Mouse (Mus musculus): ENCODE data around the gene Trip10. TPM values are rescaled to one million over a fixed set of nuclear protein-coding genes. Genes with fewer than 3 reads are reported as not detected.

Gene Trip10
- polyA plus RNA-seq, 1 experiment from 2014 or later = 32.5 TPM

DNA sequence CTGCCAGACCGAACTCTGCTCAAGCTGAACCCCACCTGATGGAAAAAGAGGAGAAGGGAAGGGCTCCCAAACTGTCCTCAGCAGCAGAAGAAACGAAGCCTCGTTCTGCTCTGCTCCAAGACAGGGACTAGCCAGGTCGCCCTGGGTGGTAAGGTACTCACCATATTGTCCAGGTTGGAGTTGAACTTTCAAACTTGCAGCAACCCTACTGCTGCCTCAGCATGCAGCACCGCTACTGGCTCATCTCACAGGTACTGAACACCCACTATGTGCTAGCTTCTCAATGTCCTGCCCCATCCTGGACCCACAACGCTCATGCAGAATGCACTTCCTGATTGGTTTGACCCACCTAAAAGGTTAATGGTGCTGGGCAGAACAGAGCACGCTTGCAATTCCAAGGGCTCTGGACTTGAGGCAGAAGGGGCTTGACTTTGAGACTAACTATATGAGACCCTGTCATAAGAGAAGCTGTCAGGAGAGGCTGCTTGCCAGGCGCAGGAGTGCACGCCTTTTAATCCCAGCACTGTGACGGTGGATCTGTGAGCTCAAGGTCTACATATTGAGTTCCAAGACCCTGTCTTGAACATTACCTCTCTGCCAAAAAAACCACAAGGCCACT lies 3.8 kb upstream of the Trip10 start:
- H3K4me2 ChIP-seq (ENCODE audit: low read depth, low read length, severe bottlenecking) = no peak overlapping the region
- ATAC-seq (replicated peaks; ENCODE audit: low FRiP score) (no peak), DNase-seq (ENCODE audit: low spot score) (no peak)
- no peaks in the 10 kb centered on the region for H3K9me3 ChIP-seq (ENCODE audit: control insufficient read depth, low read length)
- peaks cover 11% of the 10 kb centered on the region for H3K4me1 ChIP-seq (replicated peaks; ENCODE audit: control insufficient read depth, insufficient read depth, low read length)
- no peak overlapping the region for H3K9ac ChIP-seq (ENCODE audit: low read length)
- WGBS = 89% methylated on average over 10 of the region's 10 CpGs
- H3K27me3 ChIP-seq (ENCODE audit: control insufficient read depth, insufficient read depth, low read length) = no peaks in the 10 kb centered on the region
- no peaks in the 10 kb centered on the region; the same call in 1 of the 2 replicates for H3K36me3 ChIP-seq (ENCODE audit: control insufficient read depth, insufficient read depth, low read length)
- no peak overlapping the region for H3K4me3 ChIP-seq (ENCODE audit: low read depth, low read length)
- H3K27ac ChIP-seq (ENCODE audit: low read depth, low read length) = no peak overlapping the region

DNA sequence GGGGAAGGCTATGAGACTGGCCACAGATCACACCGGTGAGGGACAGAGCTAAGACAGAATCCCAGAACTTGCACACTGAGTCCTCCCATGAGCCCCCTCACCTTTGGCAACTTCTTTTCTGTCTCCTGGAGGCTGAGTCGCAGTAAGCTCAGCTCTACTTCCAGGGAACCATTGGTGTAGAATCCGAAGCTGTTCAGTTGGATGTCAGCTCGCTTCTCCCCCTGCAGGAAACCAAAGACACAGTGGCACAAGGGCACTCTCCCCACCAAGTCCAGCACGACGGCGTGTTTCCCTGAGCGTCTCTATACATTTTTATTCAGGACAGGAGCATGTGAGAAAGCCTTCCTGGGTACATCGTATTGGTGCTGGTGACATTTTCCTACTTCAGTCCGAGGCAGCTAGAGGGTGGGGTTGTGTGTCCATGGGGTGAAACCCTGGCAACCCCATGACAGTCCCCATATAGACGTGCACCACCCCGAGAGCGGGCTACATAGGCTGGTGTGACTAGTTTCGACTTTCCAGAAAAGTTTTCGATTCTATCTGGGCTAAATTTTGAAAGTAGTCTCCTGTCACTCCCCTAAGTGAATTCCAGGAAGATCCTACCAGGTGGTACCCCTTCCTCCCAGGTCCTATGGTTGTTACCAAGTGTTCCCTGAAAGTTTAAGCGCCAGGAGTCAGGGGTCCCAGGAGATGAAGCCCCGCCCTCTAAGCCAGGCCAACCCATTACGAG lies 2.4 kb upstream of the Trip10 start:
- Histone ChIP-seq H3K9me3 (ENCODE audit: control insufficient read depth, low read length) (no peaks in the 10 kb centered on the region), H3K4me3 (ENCODE audit: low read depth, low read length) (peak overlapping the region; percentile 56), H3K27me3 (ENCODE audit: control insufficient read depth, insufficient read depth, low read length) (no peaks in the 10 kb centered on the region), H3K36me3 (ENCODE audit: control insufficient read depth, insufficient read depth, low read length) (no peaks in the 10 kb centered on the region; the same call in 1 of the 2 replicates), H3K4me1 (replicated peaks; ENCODE audit: control insufficient read depth, insufficient read depth, low read length) (peaks cover 13% of the 10 kb centered on the region), H3K27ac (ENCODE audit: low read depth, low read length) (peak overlapping the region; percentile 89), H3K4me2 (ENCODE audit: low read depth, low read length, severe bottlenecking) (peak overlapping the region; percentile 76), H3K9ac (ENCODE audit: low read length) (peak overlapping the region; percentile 86)
- 7% methylated on average over 18 of the region's 18 CpGs for WGBS
- ATAC-seq (replicated peaks; ENCODE audit: low FRiP score) (0 out of 2 replicates have a peak, but pooled peaks have one; percentile 0), DNase-seq (ENCODE audit: low spot score) (no peak)

DNA sequence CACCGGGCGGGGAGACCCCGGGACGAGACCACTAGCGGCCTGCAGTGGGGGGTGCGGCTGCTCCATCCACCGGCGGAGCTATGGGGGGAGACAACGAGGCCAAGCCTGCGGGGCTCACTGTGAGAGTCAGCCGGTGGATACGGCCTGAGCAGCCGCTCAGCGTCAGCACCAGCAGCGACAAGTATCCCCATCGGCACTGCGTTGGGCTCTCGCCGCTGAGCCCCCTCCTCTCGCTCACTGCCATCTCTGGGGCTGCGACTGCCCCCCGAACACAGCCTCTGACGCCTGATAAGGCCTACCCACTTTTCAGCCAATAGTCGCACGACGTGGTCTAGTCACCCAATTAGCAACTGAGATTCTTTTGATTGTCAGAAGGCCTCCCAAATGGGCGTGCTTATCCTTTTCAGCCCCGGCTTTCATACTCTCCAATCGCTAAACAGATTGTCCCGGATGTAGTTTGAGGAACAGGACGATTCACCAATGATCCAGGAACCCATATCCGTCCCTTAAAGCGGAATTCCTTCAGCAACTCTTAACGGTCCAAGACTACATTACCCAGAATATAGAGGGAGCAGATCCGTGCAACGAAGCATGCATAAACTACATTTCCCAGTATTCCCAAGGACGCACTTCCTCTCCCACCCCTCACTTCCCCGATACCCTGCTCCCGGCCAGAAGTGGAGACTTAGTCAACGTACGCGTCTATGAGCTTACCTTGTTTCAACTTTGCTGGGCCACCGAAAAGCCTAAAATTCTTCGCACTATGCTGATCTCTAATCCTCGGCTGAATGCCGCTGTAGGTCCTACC lies 1.7 kb upstream of the Trip10 start:
- under 1% methylated on average over 46 of the region's 46 CpGs for WGBS

DNA sequence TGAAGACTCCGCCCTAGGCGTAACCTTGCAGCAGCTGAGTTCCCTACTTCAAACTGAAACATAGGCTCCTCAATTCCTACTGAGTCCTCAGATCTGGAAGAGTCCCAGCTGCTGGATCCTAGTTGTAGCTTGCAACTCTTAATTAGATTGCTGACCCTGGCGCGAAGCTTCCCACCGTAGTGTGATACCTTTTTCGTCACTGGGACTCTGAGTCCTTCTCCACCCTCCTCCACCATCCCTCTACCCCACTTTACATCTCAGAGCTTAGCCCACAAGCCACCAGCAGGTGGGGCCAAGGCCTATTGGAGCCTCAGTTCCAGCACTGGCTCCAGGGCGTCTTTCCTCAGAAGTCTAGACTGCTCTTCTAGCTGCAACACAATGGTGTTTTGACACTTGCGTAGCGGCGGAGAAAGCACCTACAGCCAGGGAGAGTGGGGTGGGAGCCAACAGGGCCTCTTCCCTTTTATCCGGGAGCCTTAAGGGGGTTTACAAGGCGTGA lies 1.0 kb upstream of the Trip10 start, which contains the start of gene Gpr108:
Gpr108 (minus strand) TSS at position 246 of the 499 bp plus-strand sequence.
- Histone ChIP-seq H3K9ac (ENCODE audit: low read length) (peak within 1 kb of the TSS; percentile 86), H3K4me2 (ENCODE audit: low read depth, low read length, severe bottlenecking) (peak within 1 kb of the TSS; percentile 93), H3K4me3 (ENCODE audit: low read depth, low read length) (peak within 1 kb of the TSS; percentile 56), H3K27me3 (ENCODE audit: control insufficient read depth, insufficient read depth, low read length) (no peaks in the 10 kb centered on the region), H3K36me3 (ENCODE audit: control insufficient read depth, insufficient read depth, low read length) (no peaks in the 10 kb centered on the region), H3K27ac (ENCODE audit: low read depth, low read length) (peak within 1 kb of the TSS; percentile 89), H3K4me1 (replicated peaks; ENCODE audit: control insufficient read depth, insufficient read depth, low read length) (peaks cover 13% of the 10 kb centered on the region), H3K9me3 (ENCODE audit: control insufficient read depth, low read length) (no peaks in the 10 kb centered on the region)
- ATAC-seq (replicated peaks; ENCODE audit: low FRiP score) (peak; percentile 62), DNase-seq (ENCODE audit: low spot score) (peak; percentile 86)
- WGBS = under 1% methylated on average over 12 of the region's 12 CpGs

More for the DNA sequence above, 1.7 kb upstream of the Trip10 start:
- Histone ChIP-seq H3K9me3 (ENCODE audit: control insufficient read depth, low read length) (no peaks in the 10 kb centered on the region), H3K9ac (ENCODE audit: low read length) (peak overlapping the region; percentile 86), H3K27ac (ENCODE audit: low read depth, low read length) (peak overlapping the region; percentile 89), H3K4me3 (ENCODE audit: low read depth, low read length) (peak overlapping the region; percentile 56), H3K27me3 (ENCODE audit: control insufficient read depth, insufficient read depth, low read length) (no peaks in the 10 kb centered on the region), H3K36me3 (ENCODE audit: control insufficient read depth, insufficient read depth, low read length) (no peaks in the 10 kb centered on the region), H3K4me1 (replicated peaks; ENCODE audit: control insufficient read depth, insufficient read depth, low read length) (peaks cover 13% of the 10 kb centered on the region), H3K4me2 (ENCODE audit: low read depth, low read length, severe bottlenecking) (peak overlapping the region; percentile 93)
- DNase-seq (ENCODE audit: low spot score) (peak; percentile 93), ATAC-seq (replicated peaks; ENCODE audit: low FRiP score) (peak; percentile 91)

DNA sequence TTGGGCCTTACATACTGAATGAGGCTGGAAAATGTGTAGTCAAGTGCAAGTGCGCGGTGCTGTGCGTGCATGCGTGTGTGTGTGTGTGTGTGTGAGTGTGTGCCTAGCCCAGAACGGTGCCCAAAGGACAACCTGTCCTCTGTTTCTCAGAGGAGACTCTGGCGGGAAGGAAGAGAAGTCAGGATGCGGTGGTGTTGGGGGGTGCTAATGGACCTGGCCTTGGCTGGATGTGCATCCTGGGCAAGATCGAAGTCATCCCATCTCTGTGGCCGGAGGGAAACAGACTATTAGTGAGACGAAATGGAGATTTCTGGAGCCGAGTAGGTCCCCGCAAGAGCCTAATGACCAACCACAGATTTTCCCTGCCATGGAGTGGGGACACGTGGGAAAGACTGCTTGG lies 484 bp upstream of the Trip10 start:
- WGBS = 6% methylated on average over 13 of the region's 13 CpGs
- DNase-seq (ENCODE audit: low spot score) (peak; percentile 72), ATAC-seq (replicated peaks; ENCODE audit: low FRiP score) (no peak)
- Histone ChIP-seq H3K9me3 (ENCODE audit: control insufficient read depth, low read length) (no peaks in the 10 kb centered on the region), H3K4me3 (ENCODE audit: low read depth, low read length) (peak overlapping the region; percentile 46), H3K4me1 (replicated peaks; ENCODE audit: control insufficient read depth, insufficient read depth, low read length) (peaks cover 13% of the 10 kb centered on the region), H3K4me2 (ENCODE audit: low read depth, low read length, severe bottlenecking) (peak overlapping the region; percentile 93), H3K27me3 (ENCODE audit: control insufficient read depth, insufficient read depth, low read length) (no peaks in the 10 kb centered on the region), H3K9ac (ENCODE audit: low read length) (peak overlapping the region; percentile 12; the same call in 1 of the 2 replicates), H3K36me3 (ENCODE audit: control insufficient read depth, insufficient read depth, low read length) (peaks cover under 1% of the 10 kb centered on the region), H3K27ac (ENCODE audit: low read depth, low read length) (peak overlapping the region; percentile 74)

DNA sequence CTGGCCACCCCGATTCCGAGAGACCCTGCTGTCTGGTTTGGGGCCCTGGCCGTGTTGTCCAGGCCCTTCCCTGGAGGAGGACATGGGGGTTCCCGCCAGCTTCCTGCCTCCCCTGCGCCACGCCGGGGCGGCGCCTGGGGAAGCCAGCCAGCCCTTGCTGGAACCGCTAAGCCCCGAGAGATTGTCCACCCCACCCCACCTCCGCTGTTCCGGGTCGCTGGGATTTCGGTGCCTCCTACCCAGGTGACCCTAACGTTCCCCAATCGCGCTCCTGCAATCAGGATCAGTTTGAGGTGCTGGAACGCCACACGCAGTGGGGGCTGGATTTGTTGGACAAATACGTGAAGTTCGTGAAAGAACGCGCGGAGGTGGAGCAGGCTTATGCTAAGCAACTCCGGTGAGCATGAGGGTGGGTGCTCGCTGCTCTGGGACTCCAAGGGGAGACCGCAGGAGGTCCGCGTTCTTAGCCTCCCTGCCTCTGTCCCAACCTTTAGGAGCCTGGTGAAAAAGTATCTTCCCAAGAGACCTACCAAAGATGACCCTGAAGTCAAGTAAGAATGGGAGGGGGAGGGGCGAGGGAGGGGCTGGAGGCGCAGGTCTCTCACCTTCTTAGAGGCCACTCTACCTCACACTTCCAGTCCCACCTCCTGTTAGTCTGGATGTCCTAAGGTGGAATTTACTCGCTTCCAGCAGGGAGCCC lies 1.4 kb downstream of the Trip10 start:
- Histone ChIP-seq H3K27me3 (ENCODE audit: control insufficient read depth, insufficient read depth, low read length) (no peaks in the 10 kb centered on the region), H3K36me3 (ENCODE audit: control insufficient read depth, insufficient read depth, low read length) (peaks cover 7% of the 10 kb centered on the region), H3K4me1 (replicated peaks; ENCODE audit: control insufficient read depth, insufficient read depth, low read length) (peaks cover 13% of the 10 kb centered on the region), H3K4me2 (ENCODE audit: low read depth, low read length, severe bottlenecking) (peak overlapping the region; percentile 93), H3K27ac (ENCODE audit: low read depth, low read length) (no peak overlapping the region), H3K4me3 (ENCODE audit: low read depth, low read length) (peak overlapping the region; percentile 46), H3K9ac (ENCODE audit: low read length) (peak overlapping the region; percentile 69), H3K9me3 (ENCODE audit: control insufficient read depth, low read length) (no peaks in the 10 kb centered on the region)
- WGBS = 3% methylated on average over 33 of the region's 33 CpGs
- no peak for ATAC-seq (replicated peaks; ENCODE audit: low FRiP score)
- no peak for DNase-seq (ENCODE audit: low spot score)

DNA sequence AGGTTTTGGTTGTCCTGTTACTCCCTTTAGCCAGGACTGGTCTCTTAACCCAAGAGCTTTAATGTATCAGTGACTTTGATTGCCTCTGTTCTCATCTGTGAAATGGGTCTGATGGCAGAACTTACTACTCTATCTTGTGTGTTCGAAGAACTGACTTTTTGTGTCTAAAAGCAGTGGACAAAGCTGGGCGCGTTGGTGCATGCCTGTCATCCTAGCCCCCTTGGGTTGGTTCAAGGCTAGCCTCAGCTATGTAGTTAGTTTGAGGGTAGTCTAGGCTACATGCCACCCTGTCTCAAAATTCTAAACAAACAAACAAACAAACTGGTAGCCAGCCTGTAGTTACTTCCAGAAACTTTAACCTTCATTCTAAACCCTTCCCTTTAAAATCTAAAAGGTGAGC lies 2.2 kb downstream of the Trip10 start:
- no peak overlapping the region for H3K4me3 ChIP-seq (ENCODE audit: low read depth, low read length)
- H3K27me3 ChIP-seq (ENCODE audit: control insufficient read depth, insufficient read depth, low read length) = no peaks in the 10 kb centered on the region
- WGBS = 96% methylated on average over 3 of the region's 3 CpGs
- peaks cover 12% of the 10 kb centered on the region for H3K4me1 ChIP-seq (replicated peaks; ENCODE audit: control insufficient read depth, insufficient read depth, low read length)
- no peak overlapping the region for H3K9ac ChIP-seq (ENCODE audit: low read length)
- no peak overlapping the region for H3K27ac ChIP-seq (ENCODE audit: low read depth, low read length)
- DNase-seq (ENCODE audit: low spot score) = no peak
- peaks cover 7% of the 10 kb centered on the region for H3K36me3 ChIP-seq (ENCODE audit: control insufficient read depth, insufficient read depth, low read length)
- H3K9me3 ChIP-seq (ENCODE audit: control insufficient read depth, low read length) = no peaks in the 10 kb centered on the region
- no peak overlapping the region for H3K4me2 ChIP-seq (ENCODE audit: low read depth, low read length, severe bottlenecking)
- ATAC-seq (replicated peaks; ENCODE audit: low FRiP score) = no peak

DNA sequence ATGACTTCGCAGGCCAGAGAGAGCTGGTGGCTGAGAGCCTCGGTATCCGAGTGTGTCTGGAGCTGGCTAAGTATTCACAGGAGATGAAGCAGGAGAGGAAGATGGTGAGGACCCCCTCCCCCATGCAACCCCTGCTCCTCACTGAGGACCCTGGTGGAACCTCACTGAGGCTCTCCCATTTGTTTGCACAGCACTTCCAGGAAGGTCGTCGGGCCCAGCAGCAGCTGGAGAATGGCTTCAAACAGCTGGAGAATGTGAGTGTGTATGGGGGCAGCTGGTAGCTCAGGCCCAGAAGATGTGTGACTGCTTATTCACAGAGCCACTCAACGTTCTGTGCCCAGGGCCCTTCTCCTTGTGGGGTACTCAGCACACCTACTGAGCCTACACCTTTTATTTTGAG lies 4.1 kb downstream of the Trip10 start:
- WGBS = 91% methylated on average over 6 of the region's 6 CpGs

More for the DNA sequence above, 4.1 kb downstream of the Trip10 start:
- Histone ChIP-seq H3K36me3 (ENCODE audit: control insufficient read depth, insufficient read depth, low read length) (peaks cover 10% of the 10 kb centered on the region), H3K9me3 (ENCODE audit: control insufficient read depth, low read length) (no peaks in the 10 kb centered on the region), H3K9ac (ENCODE audit: low read length) (no peak overlapping the region), H3K27me3 (ENCODE audit: control insufficient read depth, insufficient read depth, low read length) (no peaks in the 10 kb centered on the region), H3K4me1 (replicated peaks; ENCODE audit: control insufficient read depth, insufficient read depth, low read length) (peaks cover 8% of the 10 kb centered on the region), H3K4me3 (ENCODE audit: low read depth, low read length) (no peak overlapping the region), H3K4me2 (ENCODE audit: low read depth, low read length, severe bottlenecking) (no peak overlapping the region), H3K27ac (ENCODE audit: low read depth, low read length) (no peak overlapping the region)
- ATAC-seq (replicated peaks; ENCODE audit: low FRiP score) (no peak), DNase-seq (ENCODE audit: low spot score) (peak; percentile 41)

Data from forebrain, embryonic 11.5 days (tissue).